Mouse (Mus musculus) hindbrain, postnatal 0 days (tissue): ENCODE measurements at regions not wholly inside any gene's neighbourhood (a gene's known extent, or its start where the extent isn't known, plus 50 kb on each side); places are given as distances from the start of the nearest gene placed in this dataset.

Experiments
- ATAC-seq: fragments of 200-750 bp; cut with Nextera tagmentation; 2 replicates; pipeline ENCODE4 v1.8.0; 2017; ENCODE audit warnings: mild to moderate bottlenecking, moderate TSS enrichment, moderate library complexity
- DNase-seq: peaks from one replicate; pipeline ENCODE4 v3.0.0-alpha.2; 2015; ENCODE audit warnings: low spot score
- H3K27ac ChIP-seq: fragments of 300-500 bp; sonication (generic); 2 replicates; pipeline ENCODE4 v1.5.1; 2014; ENCODE audit warnings: mild to moderate bottlenecking
- H3K27me3 ChIP-seq: fragments of 300-500 bp; sonication (generic); 2 replicates; pipeline ENCODE4 v1.6.1; 2014; ENCODE audit warnings: low read length, mixed read lengths; ENCODE audit not compliant: insufficient read depth
- H3K36me3 ChIP-seq: fragments of 300-500 bp; sonication (generic); 2 replicates; pipeline ENCODE4 v1.6.1; 2014; ENCODE audit warnings: low read length, mixed read lengths; ENCODE audit not compliant: insufficient read depth
- H3K4me1 ChIP-seq: fragments of 300-500 bp; sonication (generic); 2 replicates; pipeline ENCODE4 v1.6.1; 2014; ENCODE audit warnings: antibody characterized with exemption, low read length, mixed read lengths; ENCODE audit not compliant: insufficient read depth
- H3K4me2 ChIP-seq: fragments of 300-500 bp; sonication (generic); 2 replicates; pipeline ENCODE4 v1.6.1; 2014; ENCODE audit warnings: low read depth, mild to moderate bottlenecking, low read length, moderate library complexity, mixed read lengths
- H3K4me3 ChIP-seq: fragments of 300-500 bp; sonication (generic); 2 replicates; pipeline ENCODE4 v1.5.1; 2014; ENCODE audit warnings: low read length
- H3K9ac ChIP-seq: fragments of 300-500 bp; sonication (generic); replicated peaks from 2 replicates; pipeline ENCODE4 v1.6.1; 2014; ENCODE audit warnings: mild to moderate bottlenecking, low read length, moderate library complexity, mixed read lengths
- H3K9me3 ChIP-seq: fragments of 300-500 bp; sonication (generic); 2 replicates; pipeline ENCODE4 v1.6.1; 2016; ENCODE audit warnings: low read length, mixed read lengths
- CTCF ChIP-seq: IDR thresholded peaks from 2 replicates; pipeline ENCODE4 v1.5.1; 2016; ENCODE audit warnings: antibody characterized with exemption, control low read depth, low read depth
- WGBS: fragments of 180-500 bp; shearing (Covaris S2); extraction: QIAGEN DNeasy Blood & Tissue Kit; methylation state at CpG from one replicate; pipeline ENCODE4 v1.1.7; 2014; 5-methylcytosine and 5-hydroxymethylcytosine counted together

- DNase-seq (no peak), ATAC-seq (no peak)
- Histone ChIP-seq H3K27ac (no peak overlapping the region), H3K4me2 (no peak overlapping the region), H3K4me3 (no peak overlapping the region), H3K36me3 (no peaks in the 10 kb centered on the region), H3K9ac (no peak overlapping the region), H3K27me3 (no peaks in the 10 kb centered on the region), H3K9me3 (no peaks in the 10 kb centered on the region), H3K4me1 (no peaks in the 10 kb centered on the region)
- TF ChIP-seq CTCF = no peak
- WGBS = 83% methylated on average over 4 of the region's 4 CpGs
These were observed 103.6 kb downstream of the Adamts1 start for GRCm38 (mm10) chr16:85699329-85699728.

GRCm38 (mm10) chr16:85682721-85683120 lies 120.2 kb downstream of the Adamts1 start:
- no peak for TF ChIP-seq CTCF
- DNase-seq (no peak), ATAC-seq (no peak)
- Histone ChIP-seq H3K36me3 (no peaks in the 10 kb centered on the region), H3K4me1 (0 out of 2 replicates have a peak, but pooled peaks cover 2% of the 10 kb centered on the region), H3K9me3 (no peaks in the 10 kb centered on the region), H3K27me3 (no peaks in the 10 kb centered on the region), H3K27ac (no peak overlapping the region), H3K4me3 (no peak overlapping the region), H3K9ac (no peak overlapping the region), H3K4me2 (no peak overlapping the region)
- 72% methylated on average over 2 of the region's 2 CpGs for WGBS

GRCm38 (mm10) chr16:85680351-85680750 lies 122.6 kb downstream of the Adamts1 start:
- no peak overlapping the region for H3K4me2 ChIP-seq
- WGBS = 39% methylated on average over 6 of the region's 6 CpGs
- no peak overlapping the region for H3K9ac ChIP-seq
- TF ChIP-seq CTCF = no peak
- no peaks in the 10 kb centered on the region for H3K27me3 ChIP-seq
- DNase-seq = peak; percentile 62
- no peaks in the 10 kb centered on the region for H3K9me3 ChIP-seq
- H3K4me1 ChIP-seq = 0 out of 2 replicates have a peak, but pooled peaks cover 2% of the 10 kb centered on the region
- H3K27ac ChIP-seq = no peak overlapping the region
- H3K36me3 ChIP-seq = no peaks in the 10 kb centered on the region
- ATAC-seq = peak; percentile 81
- no peak overlapping the region for H3K4me3 ChIP-seq

- H3K4me3 ChIP-seq = no peak overlapping the region
- 20% methylated on average over 1 of the region's 1 CpGs for WGBS
- no peak overlapping the region for H3K27ac ChIP-seq
- no peak overlapping the region for H3K4me2 ChIP-seq
- no peaks in the 10 kb centered on the region for H3K27me3 ChIP-seq
- DNase-seq (peak; percentile 49), ATAC-seq (no peak)
- no peaks in the 10 kb centered on the region for H3K9me3 ChIP-seq
- H3K9ac ChIP-seq = no peak overlapping the region
- no peaks in the 10 kb centered on the region for H3K36me3 ChIP-seq
- TF ChIP-seq CTCF = no peak
- 0 out of 2 replicates have a peak, but pooled peaks cover 2% of the 10 kb centered on the region for H3K4me1 ChIP-seq
These were observed 124.1 kb downstream of the Adamts1 start for GRCm38 (mm10) chr16:85678781-85679180.

GRCm38 (mm10) chr16:85678228-85678627 lies 124.7 kb downstream of the Adamts1 start:
- Histone ChIP-seq H3K9ac (no peak overlapping the region), H3K9me3 (no peaks in the 10 kb centered on the region), H3K4me3 (no peak overlapping the region), H3K4me1 (0 out of 2 replicates have a peak, but pooled peaks cover 2% of the 10 kb centered on the region), H3K36me3 (no peaks in the 10 kb centered on the region), H3K27me3 (no peaks in the 10 kb centered on the region), H3K4me2 (no peak overlapping the region), H3K27ac (no peak overlapping the region)
- peak; percentile 55 for DNase-seq
- ATAC-seq = 0 out of 2 replicates have a peak, but pooled peaks have one; percentile 7
- peak; percentile 68 for TF ChIP-seq CTCF

GRCm38 (mm10) chr16:85677027-85677426 lies 123.8 kb upstream of the Cyyr1 start:
- Histone ChIP-seq H3K27me3 (no peaks in the 10 kb centered on the region), H3K9ac (no peak overlapping the region), H3K36me3 (no peaks in the 10 kb centered on the region), H3K4me1 (0 out of 2 replicates have a peak, but pooled peaks cover 2% of the 10 kb centered on the region), H3K4me3 (no peak overlapping the region), H3K4me2 (no peak overlapping the region), H3K9me3 (no peaks in the 10 kb centered on the region), H3K27ac (no peak overlapping the region)
- ATAC-seq = peak; percentile 72; the same call in 1 of the 2 replicates
- WGBS = 37% methylated on average over 9 of the region's 9 CpGs
- DNase-seq = peak; percentile 76
- peak; percentile 81 for TF ChIP-seq CTCF

- Histone ChIP-seq H3K27ac (no peak overlapping the region), H3K4me2 (no peak overlapping the region), H3K27me3 (no peaks in the 10 kb centered on the region), H3K9me3 (no peaks in the 10 kb centered on the region), H3K36me3 (no peaks in the 10 kb centered on the region), H3K9ac (no peak overlapping the region), H3K4me1 (no peaks in the 10 kb centered on the region), H3K4me3 (no peak overlapping the region)
- 75% methylated on average over 5 of the region's 5 CpGs for WGBS
- no peak for ATAC-seq
- no peak for DNase-seq
- TF ChIP-seq CTCF = no peak
These were observed 115.6 kb upstream of the Cyyr1 start for GRCm38 (mm10) chr16:85668767-85669166.
